17 mouse cellular contexts compared by ENCODE assay signal in genomic region chr8:110911576-110912570, GRCm38 (mm10). TPM values are rescaled to one million over a fixed set of nuclear protein-coding genes. Genes with fewer than 3 reads are reported as not detected.
A peak's percentile ranks its signal among the peaks of the same experiment; 100 is the strongest.
DNase-seq lines count a peak whose midpoint lies in the region; ATAC-seq and TF ChIP-seq lines count a peak whose summit lies in the region.
"Had no signal": no experiment of that assay in that cellular context is flagged by ENCODE, and none has a peak within 500 bp of the region (broad histone marks: within the 10 kb centered on the region; RNA-seq: fewer than 3 reads in every experiment).

No protein-coding gene starts in this region.

- TF ChIP-seq CTCF in heart, adult 2 months (IDR thresholded peaks at IDR 0.05) = peak; percentile 50
- TF ChIP-seq CTCF in liver, postnatal 0 days (IDR thresholded peaks at IDR 0.05; ENCODE audit: low read depth) = peak; percentile 41

- peak in 1 of 2 experiments; percentile 11 for DNase-seq in heart, adult 2 months
- DNase-seq in heart, postnatal 25 days (ENCODE audit: low spot score) = no peak
- DNase-seq in 416B (ENCODE audit: low read depth) = peak; percentile 95
- peak; percentile 32 for DNase-seq in c-Kit-positive CD71-positive TER-119-positive erythroid progenitor cells, embryonic 14.5 days (ENCODE audit: low spot score)
- DNase-seq in liver, postnatal 0 days = no peak
- DNase-seq in frontal cortex, postnatal 14 days (ENCODE audit: low spot score in 2 of 2) = no peak
- no peak for DNase-seq in spleen, postnatal 14 days (ENCODE audit: low spot score in 2 of 2)
- DNase-seq: adrenal gland, postnatal 14 days; cerebellum, adult 2 months; kidney, adult 11 months; spleen, adult 18-20 months; thymus, adult 18-20 months had no signal

- intact Hi-C loops in heart, adult 2 months (cut with DNase I) = no loop called here
- intact Hi-C loops in heart, postnatal 25 days (cut with DNase I) = no loop called here

- no peaks in the 10 kb centered on the region for H3K36me3 ChIP-seq in heart, adult 2 months (ENCODE audit: control insufficient read depth, insufficient read depth, low read length)
- no peaks in the 10 kb centered on the region for H3K36me3 ChIP-seq in liver, postnatal 0 days (replicated peaks; ENCODE audit: insufficient read depth, low read length)
- H3K36me3 ChIP-seq: hindbrain, embryonic 10.5 days; lung, embryonic 15.5 days; midbrain, embryonic 15.5 days had no signal

- no peaks in the 10 kb centered on the region for H3K27me3 ChIP-seq in heart, adult 2 months (ENCODE audit: control insufficient read depth, insufficient read depth, low read length)
- H3K27me3 ChIP-seq in liver, postnatal 0 days (ENCODE audit: insufficient read depth, low read length) = no peaks in the 10 kb centered on the region
- H3K27me3 ChIP-seq: lung, embryonic 15.5 days; midbrain, embryonic 15.5 days had no signal

- no peak overlapping the region for H3K4me3 ChIP-seq in heart, adult 2 months
- no peak overlapping the region for H3K4me3 ChIP-seq in liver, postnatal 0 days (ENCODE audit: low read depth, low read length)
- H3K4me3 ChIP-seq: hindbrain, embryonic 10.5 days; lung, embryonic 15.5 days; midbrain, embryonic 15.5 days had no signal

- no peaks in the 10 kb centered on the region for H3K9me3 ChIP-seq in liver, postnatal 0 days (ENCODE audit: low read length)
- H3K9me3 ChIP-seq: hindbrain, embryonic 10.5 days; lung, embryonic 15.5 days; midbrain, embryonic 15.5 days had no signal

- no peaks in the 10 kb centered on the region for H3K4me1 ChIP-seq in heart, adult 2 months (ENCODE audit: control insufficient read depth, insufficient read depth, low read length)
- 0 out of 2 replicates have a peak, but pooled peaks cover 4% of the 10 kb centered on the region for H3K4me1 ChIP-seq in liver, postnatal 0 days (ENCODE audit: insufficient read depth)
- H3K4me1 ChIP-seq: hindbrain, embryonic 10.5 days; lung, embryonic 15.5 days; midbrain, embryonic 15.5 days had no signal

- H3K79me2 ChIP-seq in heart, adult 2 months (replicated peaks; ENCODE audit: control insufficient read depth, insufficient read depth, low read length) = no peaks in the 10 kb centered on the region

- H3K4me2 ChIP-seq in liver, postnatal 0 days (ENCODE audit: low read depth, low read length) = peak overlapping the region; percentile 10; the same call in 1 of the 2 replicates
- H3K4me2 ChIP-seq: lung, embryonic 15.5 days; midbrain, embryonic 15.5 days had no signal

- no peak overlapping the region for H3K9ac ChIP-seq in heart, adult 2 months (ENCODE audit: low read depth, low read length)
- H3K9ac ChIP-seq in liver, postnatal 0 days (replicated peaks) = no peak overlapping the region
- H3K9ac ChIP-seq: lung, embryonic 15.5 days; midbrain, embryonic 15.5 days had no signal

- H3K27ac ChIP-seq in heart, adult 2 months = no peak overlapping the region
- H3K27ac ChIP-seq in liver, postnatal 0 days (ENCODE audit: low read depth) = peak overlapping the region; percentile 49
- H3K27ac ChIP-seq: hindbrain, embryonic 10.5 days; lung, embryonic 15.5 days; midbrain, embryonic 15.5 days had no signal

- WGBS in heart, adult 2 months = 78% methylated on average over 15 of the region's 15 CpGs
- 53% methylated on average over 15 of the region's 15 CpGs for WGBS in liver, postnatal 0 days (ENCODE audit: insufficient replicate concordance)

- no peak for TF ChIP-seq EP300 in heart, adult 2 months (IDR thresholded peaks at IDR 0.05; ENCODE audit: insufficient read depth, low read depth, low read length)
- TF ChIP-seq EP300 in liver, postnatal 0 days (IDR thresholded peaks at IDR 0.05; ENCODE audit: low read depth) = no peak

- peak; percentile 70 for ATAC-seq in liver, postnatal 0 days
- ATAC-seq in activated CD4-positive, CD25-positive, alpha-beta regulatory T cell, adult 4 months = no peak
- ATAC-seq: forebrain, embryonic 14.5 days; midbrain, embryonic 15.5 days had no signal

- no peak for TF ChIP-seq POLR2A in heart, adult 2 months (IDR thresholded peaks at IDR 0.05; ENCODE audit: insufficient read depth, low read depth, low read length)

RNA-seq across cellular contexts. Expression of gene St3gal2, which starts 7.8 kb away (rescaled TPM):
- total RNA-seq in heart, adult 2 months (2021) = 10 to 100 TPM; 20.2 to 22.0 TPM
- 25.9 and 34.8 TPM in 2 replicates for polyA plus RNA-seq in heart, adult 2 months (2012; rRNA removed)
- total RNA-seq in heart, postnatal 25 days (2021) = 10 to 100 TPM; 22.9 to 29.4 TPM
- 8.1 and 10.1 TPM in 2 replicates for polyA plus RNA-seq in liver, postnatal 0 days (2015; fragmentation: Nextera tagmentation; extraction: Ambion mirVana)
- polyA plus RNA-seq in activated CD4-positive, CD25-positive, alpha-beta regulatory T cell, adult 4 months (2017; shearing (Covaris generic)) = 10 to 100 TPM in 1 of 2 experiments, 1 to 10 TPM in 1; 8.7 to 10.1 TPM

RNA-seq across cellular contexts. Expression of gene Fuk, which starts 9.6 kb away (rescaled TPM):
- total RNA-seq in heart, adult 2 months (2021) = 1 to 10 TPM; 4.5 to 4.6 TPM
- polyA plus RNA-seq in heart, adult 2 months (2012; rRNA removed) = 6.2 and 8.8 TPM in 2 replicates
- total RNA-seq in heart, postnatal 25 days (2021) = 1 to 10 TPM; 4.6 to 5.4 TPM
- 1.9 and 2.2 TPM in 2 replicates for polyA plus RNA-seq in liver, postnatal 0 days (2015; fragmentation: Nextera tagmentation; extraction: Ambion mirVana)
- polyA plus RNA-seq in activated CD4-positive, CD25-positive, alpha-beta regulatory T cell, adult 4 months (2017; shearing (Covaris generic)) = 1 to 10 TPM; 1.9 to 2.3 TPM

Comparison
In these comparisons a context has a peak if more than half of its experiments do, and no peak if none do; other contexts are left out.
1. DNase-seq: peak in 416B (single experiment) and c-Kit-positive CD71-positive TER-119-positive erythroid progenitor cells, embryonic 14.5 days (single experiment); none in heart, postnatal 25 days (single experiment), liver, postnatal 0 days (single experiment), frontal cortex, postnatal 14 days (0 of 2) and spleen, postnatal 14 days (0 of 2).